Mouse (Mus musculus) lung, postnatal 0 days (tissue): ENCODE measurements around the gene Pipox.

Source experiments
- CTCF ChIP-seq: IDR thresholded peaks from 2 replicates; pipeline ENCODE4 v1.5.1; 2016; ENCODE audit warnings: antibody characterized with exemption, mild to moderate bottlenecking
- EP300 ChIP-seq: IDR thresholded peaks from 2 replicates; pipeline ENCODE4 v1.6.1; 2016; ENCODE audit warnings: antibody characterized with exemption, mild to moderate bottlenecking, control low read depth

- TF ChIP-seq CTCF (no peak), EP300 (no peak)
Measured at GRCm38 (mm10) chr11:77884524-77885245, 9.2 kb downstream of the Pipox start.
